In the genomic region with DNA sequence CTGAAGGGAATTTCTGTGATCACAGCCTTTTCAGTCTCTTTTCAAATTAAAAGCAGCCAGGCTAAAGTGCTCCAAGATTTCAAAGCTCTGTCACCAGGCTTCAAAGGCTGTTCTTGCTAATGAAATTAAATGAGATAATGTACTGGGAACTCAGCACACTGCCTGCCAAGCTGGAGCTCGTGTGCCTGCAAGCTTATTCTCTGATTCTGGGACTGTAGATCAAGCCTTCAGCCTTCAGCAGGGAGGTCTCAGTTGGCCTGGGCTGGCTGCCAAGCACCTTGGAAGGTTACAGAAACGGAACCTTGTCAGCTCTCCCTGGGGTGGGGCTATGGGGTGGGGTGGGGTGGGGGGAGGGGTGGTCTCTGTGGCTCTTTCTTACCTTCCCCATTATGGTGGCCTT, we compare ENCODE assay signal across 11 mouse cellular contexts. TPM values are rescaled to one million over a fixed set of nuclear protein-coding genes. Genes with fewer than 3 reads are reported as not detected.
DNase-seq lines count a peak whose midpoint lies in the region; ATAC-seq and TF ChIP-seq lines count a peak whose summit lies in the region.
"Had no signal": no experiment of that assay in that cellular context is flagged by ENCODE, and none has a peak within 500 bp of the region (broad histone marks: within the 10 kb centered on the region; RNA-seq: fewer than 3 reads in every experiment).

No protein-coding gene starts in this region.

- peak in 1 of 2 experiments; percentile 49; a peak in 1 of 4 replicates for TF ChIP-seq POLR2A in MEL (IDR thresholded peaks at IDR 0.05; ENCODE audit: control insufficient read depth in 1 of 2, insufficient read depth in 1 of 2, low read depth in 1 of 2, low read length in 2 of 2, poor library complexity in 1 of 2)
- TF ChIP-seq POLR2A in lung, adult 2 months (IDR thresholded peaks at IDR 0.05; ENCODE audit: borderline replicate concordance, extremely low read depth, low read depth, low read length) = no peak

- TF ChIP-seq CTCF in hindbrain, postnatal 0 days (IDR thresholded peaks at IDR 0.05; ENCODE audit: low read depth) = no peak
- no peak for TF ChIP-seq CTCF in MEL (IDR thresholded peaks at IDR 0.05 in 2 of 3, conservative IDR thresholded peaks at IDR 0.05 in 1 of 3; ENCODE audit: control insufficient read depth in 1 of 3, insufficient read depth in 1 of 3, low read depth in 2 of 3, low read length in 3 of 3, poor library complexity in 1 of 3, severe bottlenecking in 1 of 3)
- TF ChIP-seq CTCF in lung, adult 2 months (IDR thresholded peaks at IDR 0.05; ENCODE audit: insufficient read depth, low read length) = no peak

- 0 out of 2 replicates have a peak, but pooled peaks cover 14% of the 10 kb centered on the region for H3K4me1 ChIP-seq in hindbrain, postnatal 0 days (ENCODE audit: insufficient read depth, low read length)
- peaks cover 2% of the 10 kb centered on the region for H3K4me1 ChIP-seq in hindbrain, embryonic 16.5 days (ENCODE audit: control insufficient read depth, insufficient read depth, low read depth, low read length)
- H3K4me1 ChIP-seq in MEL (ENCODE audit: control insufficient read depth in 1 of 2, insufficient read depth in 2 of 2, low read length in 2 of 2) = peaks cover 34 to 51% of the 10 kb centered on the region in 2 experiments
- peaks cover 13% of the 10 kb centered on the region for H3K4me1 ChIP-seq in embryonic facial prominence, embryonic 10.5 days
- no peaks in the 10 kb centered on the region for H3K4me1 ChIP-seq in lung, adult 2 months (ENCODE audit: control insufficient read depth, insufficient read depth, low read length)

- 16% methylated on average over 2 of the region's 2 CpGs for WGBS in hindbrain, postnatal 0 days
- WGBS in hindbrain, embryonic 16.5 days = 9% methylated on average over 2 of the region's 2 CpGs
- 48% methylated on average over 2 of the region's 2 CpGs for WGBS in embryonic facial prominence, embryonic 10.5 days
- 18% methylated on average over 2 of the region's 2 CpGs for WGBS in lung, adult 2 months

- no peak overlapping the region for H3K9ac ChIP-seq in hindbrain, postnatal 0 days (replicated peaks; ENCODE audit: low read length)
- no peak overlapping the region for H3K9ac ChIP-seq in hindbrain, embryonic 16.5 days (ENCODE audit: low read depth, low read length)
- H3K9ac ChIP-seq in MEL (ENCODE audit: control insufficient read depth, low read depth, low read length, poor library complexity, severe bottlenecking) = peak overlapping the region; percentile 42
- H3K9ac ChIP-seq: embryonic facial prominence, embryonic 13.5 days; liver, embryonic 13.5 days had no signal

- DNase-seq in hindbrain, postnatal 0 days (ENCODE audit: low spot score) = peak; percentile 37
- peak; percentile 96 for DNase-seq in MEL (ENCODE audit: low read depth, low spot score)
- peak; percentile 79 for DNase-seq in adrenal gland, postnatal 10 days
- no peak for DNase-seq in embryonic facial prominence, embryonic 10.5 days (ENCODE audit: low spot score)
- no peak for DNase-seq in yolk sac, embryonic 10.5 days (ENCODE audit: low spot score)
- DNase-seq in lung, adult 2 months = no peak
- DNase-seq: liver, embryonic 13.5 days; right cerebral cortex, adult 18-20 months had no signal

- peak; percentile 47 to 70; a peak in 3 of 4 replicates for TF ChIP-seq EP300 in MEL (IDR thresholded peaks at IDR 0.05; ENCODE audit: low read depth in 1 of 2, low read length in 2 of 2)

- TF ChIP-seq RAD21 in MEL (IDR thresholded peaks at IDR 0.05; ENCODE audit: low read depth, low read length) = no peak

- no peak overlapping the region for H3K4me2 ChIP-seq in hindbrain, postnatal 0 days (ENCODE audit: low read depth, low read length)
- H3K4me2 ChIP-seq in hindbrain, embryonic 16.5 days (ENCODE audit: low read length) = no peak overlapping the region
- H3K4me2 ChIP-seq: embryonic facial prominence, embryonic 13.5 days; liver, embryonic 13.5 days had no signal

- no peaks in the 10 kb centered on the region for H3K79me2 ChIP-seq in MEL (ENCODE audit: control insufficient read depth, insufficient read depth, low read length, poor library complexity)

- H3K36me3 ChIP-seq in hindbrain, postnatal 0 days (ENCODE audit: insufficient read depth, low read length) = no peaks in the 10 kb centered on the region
- H3K36me3 ChIP-seq in hindbrain, embryonic 16.5 days (ENCODE audit: control insufficient read depth, insufficient read depth, low read length) = no peaks in the 10 kb centered on the region
- peaks cover 0 to 41% of the 10 kb centered on the region in 2 experiments; a peak in 2 of 4 replicates for H3K36me3 ChIP-seq in MEL (ENCODE audit: control insufficient read depth in 1 of 2, insufficient read depth in 2 of 2, low read length in 2 of 2)
- H3K36me3 ChIP-seq in embryonic facial prominence, embryonic 10.5 days (replicated peaks) = no peaks in the 10 kb centered on the region
- H3K36me3 ChIP-seq: embryonic facial prominence, embryonic 13.5 days; liver, embryonic 13.5 days had no signal

- H3K9me3 ChIP-seq in hindbrain, postnatal 0 days (ENCODE audit: low read length) = no peaks in the 10 kb centered on the region
- no peaks in the 10 kb centered on the region for H3K9me3 ChIP-seq in hindbrain, embryonic 16.5 days (ENCODE audit: control insufficient read depth, low read length)
- no peaks in the 10 kb centered on the region for H3K9me3 ChIP-seq in MEL (replicated peaks; ENCODE audit: insufficient read depth, low read length)
- no peaks in the 10 kb centered on the region for H3K9me3 ChIP-seq in embryonic facial prominence, embryonic 10.5 days
- H3K9me3 ChIP-seq: embryonic facial prominence, embryonic 13.5 days; liver, embryonic 13.5 days had no signal

- H3K27ac ChIP-seq in hindbrain, postnatal 0 days = no peak overlapping the region
- H3K27ac ChIP-seq in hindbrain, embryonic 16.5 days (ENCODE audit: low read depth, low read length) = no peak overlapping the region
- peak overlapping the region; percentile 95 for H3K27ac ChIP-seq in MEL (ENCODE audit: control insufficient read depth, low read depth, low read length)
- no peak overlapping the region for H3K27ac ChIP-seq in embryonic facial prominence, embryonic 10.5 days (replicated peaks)
- H3K27ac ChIP-seq: embryonic facial prominence, embryonic 13.5 days; liver, embryonic 13.5 days had no signal

- no peak overlapping the region for H3K4me3 ChIP-seq in hindbrain, postnatal 0 days (ENCODE audit: low read length)
- no peak overlapping the region for H3K4me3 ChIP-seq in hindbrain, embryonic 16.5 days (ENCODE audit: low read length)
- H3K4me3 ChIP-seq in MEL (ENCODE audit: control insufficient read depth in 1 of 2, insufficient read depth in 1 of 2, low read depth in 2 of 2, low read length in 2 of 2) = no peak overlapping the region
- no peak overlapping the region for H3K4me3 ChIP-seq in embryonic facial prominence, embryonic 10.5 days
- no peak overlapping the region for H3K4me3 ChIP-seq in lung, adult 2 months (replicated peaks; ENCODE audit: extremely low read depth, low read depth, low read length)
- H3K4me3 ChIP-seq: embryonic facial prominence, embryonic 13.5 days; liver, embryonic 13.5 days had no signal

- no peaks in the 10 kb centered on the region for H3K27me3 ChIP-seq in hindbrain, postnatal 0 days (ENCODE audit: insufficient read depth, low read length)
- no peaks in the 10 kb centered on the region for H3K27me3 ChIP-seq in hindbrain, embryonic 16.5 days (replicated peaks; ENCODE audit: control insufficient read depth, insufficient read depth, low read length)
- no peaks in the 10 kb centered on the region for H3K27me3 ChIP-seq in MEL (ENCODE audit: control insufficient read depth in 1 of 2, insufficient read depth in 2 of 2, low read length in 2 of 2)
- H3K27me3 ChIP-seq in embryonic facial prominence, embryonic 10.5 days (replicated peaks; ENCODE audit: low read depth, poor library complexity, severe bottlenecking) = no peaks in the 10 kb centered on the region
- H3K27me3 ChIP-seq: embryonic facial prominence, embryonic 13.5 days had no signal

- no peak for ATAC-seq in hindbrain, postnatal 0 days
- ATAC-seq in hindbrain, embryonic 16.5 days = no peak
- peak; percentile 37 to 38; a peak in 2 of 4 replicates for ATAC-seq in hematopoietic stem cell, adult 5-6 weeks (replicated peaks in 1 of 2; ENCODE audit: insufficient read depth in 1 of 2, low FRiP score in 2 of 2, low TSS enrichment in 1 of 2, low read depth in 1 of 2, poor library complexity in 2 of 2, severe bottlenecking in 2 of 2)

TF ChIP-seq in MEL, 35 proteins besides CTCF, POLR2A, EP300 and RAD21 (continues in another document):
- no peak for TF ChIP-seq RCOR1 (IDR thresholded peaks at IDR 0.05; ENCODE audit: low read depth, low read length)
- TF ChIP-seq ZC3H11A (IDR thresholded peaks at IDR 0.05; ENCODE audit: low read depth, low read length) = no peak
- TF ChIP-seq ZMIZ1 (IDR thresholded peaks at IDR 0.05; ENCODE audit: low read depth, low read length) = no peak
- TF ChIP-seq CHD1 (IDR thresholded peaks at IDR 0.05; ENCODE audit: low read depth, low read length) = no peak
- TF ChIP-seq TAL1 (IDR thresholded peaks at IDR 0.05; ENCODE audit: low read length) = peak; percentile 26
- TF ChIP-seq MXI1 (IDR thresholded peaks at IDR 0.05; ENCODE audit: low read depth, low read length) = 0 out of 2 replicates have a peak, but pooled peaks have one; percentile 34
- no peak for TF ChIP-seq USF1 (IDR thresholded peaks at IDR 0.05; ENCODE audit: low read depth, low read length)
- TF ChIP-seq TBP (IDR thresholded peaks at IDR 0.05; ENCODE audit: low read depth, low read length) = peak; percentile 66
- TF ChIP-seq MEF2A (IDR thresholded peaks at IDR 0.05; ENCODE audit: extremely low read depth, insufficient replicate concordance, low read depth, low read length, poor library complexity, severe bottlenecking) = no peak
- no peak for TF ChIP-seq MAX (IDR thresholded peaks at IDR 0.05; ENCODE audit: low read length)
- no peak for TF ChIP-seq JUND (IDR thresholded peaks at IDR 0.05; ENCODE audit: low read depth, low read length)
- TF ChIP-seq MAFK (IDR thresholded peaks at IDR 0.05; ENCODE audit: borderline replicate concordance, low read depth, low read length) = no peak
- TF ChIP-seq USF2 (IDR thresholded peaks at IDR 0.05; ENCODE audit: borderline replicate concordance in 1 of 2, insufficient read depth in 1 of 2, low read depth in 1 of 2, low read length in 2 of 2) = no peak
- no peak for TF ChIP-seq SMC3 (IDR thresholded peaks at IDR 0.05; ENCODE audit: low read depth, low read length)

RNA-seq across cellular contexts. Expression of gene Trp53i11, which starts 24.0 kb away (rescaled TPM):
- total RNA-seq in hindbrain, postnatal 0 days (2014; rRNA removed) = 150 and 176 TPM in 2 replicates
- polyA plus RNA-seq in hindbrain, postnatal 0 days (2015; fragmentation: Nextera tagmentation; extraction: Ambion mirVana) = 49.6 and 66.7 TPM in 2 replicates
- polyA plus RNA-seq in hindbrain, embryonic 16.5 days (2015; fragmentation: Nextera tagmentation; extraction: Ambion mirVana) = 74.7 and 123 TPM in 2 replicates
- not detected in 2 replicates for total RNA-seq in MEL (2012; rRNA removed)
- not detected for polyA plus RNA-seq in MEL (2012; ENCODE audit: insufficient read depth in 1 of 2, insufficient read length in 2 of 2, low read depth in 1 of 2, low replicate concordance in 2 of 2, missing spikeins in 1 of 2)
- total RNA-seq in adrenal gland, postnatal 10 days (2021) = 10 to 100 TPM; 87.9 to 89.8 TPM
- 17.0 and 24.9 TPM in 2 replicates for total RNA-seq in hematopoietic stem cell, adult 5-6 weeks (2017)
- polyA plus RNA-seq in embryonic facial prominence, embryonic 10.5 days (2016; fragmentation: Nextera tagmentation; extraction: Ambion mirVana) = 72.5 and 95.2 TPM in 2 replicates
- 31.8 and 37.5 TPM in 2 replicates for polyA plus RNA-seq in lung, adult 2 months (2012; rRNA removed)

Comparison
In these comparisons a context has a peak if more than half of its experiments do, and no peak if none do; other contexts are left out.
1. ATAC-seq: peak in hematopoietic stem cell, adult 5-6 weeks (2 of 2); none in hindbrain, postnatal 0 days (single experiment) and hindbrain, embryonic 16.5 days (single experiment).
2. DNase-seq: peak in hindbrain, postnatal 0 days (single experiment), MEL (single experiment) and adrenal gland, postnatal 10 days (single experiment); none in embryonic facial prominence, embryonic 10.5 days (single experiment), yolk sac, embryonic 10.5 days (single experiment) and lung, adult 2 months (single experiment).
3. RNA of gene Trp53i11, which starts 24.0 kb away (polyA plus RNA-seq): 74.7 to 123 TPM in hindbrain, embryonic 16.5 days, 72.5 to 95.2 TPM in embryonic facial prominence, embryonic 10.5 days, 49.6 to 66.7 TPM in hindbrain, postnatal 0 days and 31.8 to 37.5 TPM in lung, adult 2 months; not detected in MEL; every median in the first group is over 10 times any median in the second.